Mouse (Mus musculus) olfactory bulb, adult 2 months (tissue): ENCODE results near the gene Olfr554.

Source experiments
- CTCF ChIP-seq: fragments of 200-500 bp; IDR thresholded peaks from 2 replicates; pipeline ENCODE4 v1.5.1; 2012; ENCODE audit warnings: low read depth, mild to moderate bottlenecking, low read length, moderate library complexity; ENCODE audit not compliant: insufficient read depth
- POLR2A ChIP-seq: fragments of 200-500 bp; IDR thresholded peaks from 2 replicates; pipeline ENCODE4 v1.6.1; 2012; ENCODE audit warnings: mild to moderate bottlenecking, low read depth, low read length, moderate library complexity; ENCODE audit not compliant: insufficient read depth

- no peak for TF ChIP-seq POLR2A
- no peak for TF ChIP-seq CTCF
Observed at GRCm38 (mm10) chr7:102597378-102598031, 40.7 kb upstream of the Olfr554 start, which contains the start of gene Olfr552.
